Mouse (Mus musculus) G1E (cell line): ENCODE data around the gene Nanp. TPM values are rescaled to one million over a fixed set of nuclear protein-coding genes. Genes with fewer than 3 reads are reported as not detected.
A peak's percentile ranks its signal among the peaks of the same experiment; 100 is the strongest.

Source experiments
- ATAC-seq: 2 replicates; pipeline ENCODE4 v1.8.0; 2016; ENCODE audit warnings: mild to moderate bottlenecking; ENCODE audit not compliant: insufficient number of reproducible peaks, poor library complexity, low FRiP score, severe bottlenecking; ENCODE audit errors: extremely low read depth
- DNase-seq: peaks from one replicate; pipeline ENCODE4 v3.0.0; 2012; ENCODE audit warnings: low spot score
- H3K27me3 ChIP-seq: 2 replicates; pipeline ENCODE4 v1.6.1; 2012; ENCODE audit warnings: mild to moderate bottlenecking, low read length, inconsistent platforms; ENCODE audit not compliant: insufficient read depth
- H3K36me3 ChIP-seq: replicated peaks from 2 replicates; pipeline ENCODE3; 2012; ENCODE audit warnings: mild to moderate bottlenecking, inconsistent platforms
- H3K4me1 ChIP-seq: 2 replicates; pipeline ENCODE4 v1.6.1; 2012; ENCODE audit warnings: low read depth, low read length, inconsistent platforms, mixed read lengths; ENCODE audit not compliant: insufficient read depth
- H3K4me3 ChIP-seq: 2 replicates; pipeline ENCODE4 v1.5.1; 2012; ENCODE audit warnings: low read depth, mild to moderate bottlenecking, inconsistent platforms, low read length, moderate library complexity, mixed read lengths
- H3K9me3 ChIP-seq: replicated peaks from 2 replicates; pipeline ENCODE4 v1.6.1; 2012; ENCODE audit warnings: inconsistent platforms
- CTCF ChIP-seq: IDR thresholded peaks from 2 replicates; pipeline ENCODE4 v1.5.1; 2012; ENCODE audit warnings: low read depth, low read length, inconsistent platforms, mixed read lengths
- GATA1 ChIP-seq: IDR thresholded peaks from 2 replicates; pipeline ENCODE4 v1.6.1; 2012; ENCODE audit warnings: borderline replicate concordance, low read length, inconsistent platforms, mixed read lengths
- GATA2 ChIP-seq: IDR thresholded peaks from 2 replicates; pipeline ENCODE4 v1.6.1; 2012; ENCODE audit warnings: low read depth, low read length, inconsistent platforms, borderline replicate concordance
- POLR2AphosphoS5 ChIP-seq: IDR thresholded peaks from 2 replicates; pipeline ENCODE4 v1.6.1; 2012; ENCODE audit warnings: low read depth, low read length, inconsistent platforms; ENCODE audit not compliant: insufficient replicate concordance
- TAL1 ChIP-seq: conservative IDR thresholded peaks from 2 replicates; pipeline ENCODE4 v1.6.1; 2012; ENCODE audit warnings: low read depth, low read length, inconsistent platforms, mixed read lengths
- polyA plus RNA-seq: library from polyadenylated mRNA; stranded (reverse); fragments of >175 nt; gene quantifications from 2 replicates; pipeline ENCODE4 v1.2.3, GENCODE M21; 2012
- total RNA-seq, 2 experiments: library from RNA; stranded (forward) in 1 of 2; stranded (reverse) in 1 of 2; fragments of 200-1000 nt in 1 of 2; fragments of >200 nt in 1 of 2; fragmentation: Nextera tagmentation in 1 of 2; gene quantifications; 2 replicates each; pipeline ENCODE4 v1.2.3; 2014 to 2017

Gene Nanp
- total and polyA plus RNA-seq, 3 experiments, result 22.1 to 39.3 (median 24.9) TPM

DNA sequence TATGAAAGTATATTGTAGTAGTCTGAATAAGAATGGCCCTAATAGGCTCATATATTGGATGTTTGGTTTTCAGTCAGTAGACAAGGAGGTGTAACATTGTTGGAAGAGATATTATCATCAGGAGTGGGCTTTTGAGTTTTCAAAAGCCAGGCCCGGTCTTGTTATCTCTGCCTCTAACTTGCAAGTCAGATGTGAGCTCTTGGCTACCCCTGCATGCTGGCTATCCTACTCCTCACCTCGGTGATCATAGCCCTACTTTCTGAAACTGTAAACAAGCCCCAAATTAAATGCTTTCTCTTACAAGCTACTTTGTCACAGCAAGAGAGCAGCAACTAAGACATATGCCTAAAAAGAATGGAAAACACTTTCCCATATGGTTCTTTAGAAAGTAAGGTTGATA lies 2.5 kb downstream of the Nanp start:
- no peak for TF ChIP-seq CTCF
- no peak for TF ChIP-seq GATA1
- no peak for TF ChIP-seq POLR2AphosphoS5
- H3K4me3 ChIP-seq, result no peak overlapping the region; the same call in 1 of the 2 replicates
- peaks cover 51% of the 10 kb centered on the region for H3K4me1 ChIP-seq

GRCm38 (mm10) chr2:151034435-151034834 lies 4.8 kb downstream of the Nanp start:
- TF ChIP-seq CTCF (no peak), GATA2 (no peak), POLR2AphosphoS5 (no peak), GATA1 (no peak)
- no peaks in the 10 kb centered on the region for H3K27me3 ChIP-seq
- no peak overlapping the region for H3K4me3 ChIP-seq
- H3K4me1 ChIP-seq, result peaks cover 35% of the 10 kb centered on the region
- H3K36me3 ChIP-seq, result peaks cover 35% of the 10 kb centered on the region
- ATAC-seq, result no peak
- no peaks in the 10 kb centered on the region for H3K9me3 ChIP-seq
- DNase-seq, result no peak

More for the DNA sequence above, 2.5 kb downstream of the Nanp start:
- H3K36me3 ChIP-seq, result peaks cover 31% of the 10 kb centered on the region
- DNase-seq, result no peak
- no peaks in the 10 kb centered on the region for H3K9me3 ChIP-seq
- H3K27me3 ChIP-seq, result no peaks in the 10 kb centered on the region
- no peak for ATAC-seq

DNA sequence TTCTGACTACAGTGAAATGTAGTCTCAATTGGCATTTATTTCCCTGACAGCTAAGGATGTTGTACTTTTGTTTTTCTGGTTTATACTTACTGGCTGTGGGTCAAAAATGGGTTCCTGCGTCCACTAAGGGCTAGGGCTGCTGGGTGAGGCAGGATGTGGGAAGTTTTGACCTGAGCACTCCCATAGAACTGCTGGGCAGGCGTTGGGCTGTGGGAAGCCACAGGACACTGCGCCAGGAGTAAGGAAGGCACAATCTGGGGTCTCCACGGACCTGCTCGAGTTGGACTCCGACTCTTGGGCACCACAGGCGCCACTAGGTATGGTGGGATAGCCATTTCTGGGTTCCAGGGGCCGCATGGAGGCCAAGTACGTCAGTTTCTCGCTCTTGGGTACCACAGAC lies 18.0 kb downstream of the Nanp start:
- Histone ChIP-seq H3K27me3 (peaks cover 6% of the 10 kb centered on the region; the same call in 1 of the 2 replicates), H3K4me1 (peaks cover 5% of the 10 kb centered on the region), H3K9me3 (no peaks in the 10 kb centered on the region), H3K4me3 (no peak overlapping the region), H3K36me3 (peaks cover 26% of the 10 kb centered on the region)
- no peak for TF ChIP-seq GATA1
- no peak for TF ChIP-seq GATA2
- no peak for TF ChIP-seq CTCF
- TF ChIP-seq TAL1, result no peak
- no peak for TF ChIP-seq POLR2AphosphoS5
- no peak for ATAC-seq
- DNase-seq, result no peak

- no peak for DNase-seq
- Histone ChIP-seq H3K4me3 (no peak overlapping the region), H3K9me3 (no peaks in the 10 kb centered on the region), H3K27me3 (peaks cover 10% of the 10 kb centered on the region), H3K4me1 (peaks cover 19% of the 10 kb centered on the region), H3K36me3 (no peaks in the 10 kb centered on the region)
- ATAC-seq, result no peak
- TF ChIP-seq POLR2AphosphoS5 (no peak), GATA1 (no peak), TAL1 (no peak), CTCF (no peak), GATA2 (no peak)
These were observed 23.9 kb downstream of the Nanp start for GRCm38 (mm10) chr2:151015316-151015715.

DNA sequence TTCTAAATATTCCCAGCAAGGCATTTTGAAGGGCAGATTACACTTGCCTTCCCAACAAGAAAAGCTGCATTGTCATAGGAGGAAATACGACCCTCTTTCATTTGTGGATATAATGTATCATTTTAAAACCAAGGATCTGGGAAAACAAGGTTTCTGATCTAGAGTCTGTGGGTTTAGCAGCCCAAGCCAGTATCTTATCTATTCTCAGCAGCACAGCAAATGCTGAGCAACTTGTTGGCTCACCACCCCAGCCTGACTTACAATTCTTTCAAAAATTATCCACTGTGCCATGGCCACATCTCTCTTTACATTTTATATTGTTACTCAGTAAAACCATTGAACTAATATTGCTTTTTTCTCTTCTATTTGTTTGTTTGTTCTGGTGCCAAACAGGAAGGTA lies 27.9 kb downstream of the Nanp start:
- H3K27me3 ChIP-seq, result peaks cover 5% of the 10 kb centered on the region
- ATAC-seq, result 0 out of 2 replicates have a peak, but pooled peaks have one; percentile 5
- H3K9me3 ChIP-seq, result no peaks in the 10 kb centered on the region
- TF ChIP-seq GATA2 (no peak), TAL1 (no peak)
- H3K36me3 ChIP-seq, result no peaks in the 10 kb centered on the region
- no peak for DNase-seq
- no peak overlapping the region for H3K4me3 ChIP-seq
- H3K4me1 ChIP-seq, result peaks cover 39% of the 10 kb centered on the region

- ATAC-seq (no peak), DNase-seq (no peak)
- peaks cover 5% of the 10 kb centered on the region; the same call in 1 of the 2 replicates for H3K27me3 ChIP-seq
- peak overlapping the region; percentile 84; the same call in 1 of the 2 replicates for H3K4me3 ChIP-seq
- peaks cover 43% of the 10 kb centered on the region for H3K4me1 ChIP-seq
- no peaks in the 10 kb centered on the region for H3K36me3 ChIP-seq
- H3K9me3 ChIP-seq, result no peaks in the 10 kb centered on the region
- no peak for TF ChIP-seq GATA1
- TF ChIP-seq CTCF, result no peak
- TF ChIP-seq POLR2AphosphoS5, result no peak
- TF ChIP-seq GATA2, result no peak
- TF ChIP-seq TAL1, result no peak
These were observed 29.6 kb downstream of the Nanp start for GRCm38 (mm10) chr2:151009515-151010085.

- DNase-seq (peak; percentile 91), ATAC-seq (peak; percentile 72)
- TF ChIP-seq GATA2, result no peak
- no peak for TF ChIP-seq TAL1
- no peak for TF ChIP-seq POLR2AphosphoS5
- no peak for TF ChIP-seq GATA1
- no peak for TF ChIP-seq CTCF
- Histone ChIP-seq H3K4me3 (peak overlapping the region; percentile 84), H3K4me1 (peaks cover 49% of the 10 kb centered on the region), H3K9me3 (no peaks in the 10 kb centered on the region), H3K27me3 (peaks cover 5% of the 10 kb centered on the region; the same call in 1 of the 2 replicates), H3K36me3 (no peaks in the 10 kb centered on the region)
These were observed 30.2 kb downstream of the Nanp start for GRCm38 (mm10) chr2:151008939-151009509.
